Mouse (Mus musculus) naive thymus-derived CD4-positive, alpha-beta T cell, adult 2 months (primary cell): ENCODE results near the gene Hnrnpab.

ENCODE experiments used
- DNase-seq: peaks from one replicate; pipeline ENCODE4 v3.0.0-alpha.2; 2011; ENCODE audit warnings: low read depth

Hnrnpab gene

DNA sequence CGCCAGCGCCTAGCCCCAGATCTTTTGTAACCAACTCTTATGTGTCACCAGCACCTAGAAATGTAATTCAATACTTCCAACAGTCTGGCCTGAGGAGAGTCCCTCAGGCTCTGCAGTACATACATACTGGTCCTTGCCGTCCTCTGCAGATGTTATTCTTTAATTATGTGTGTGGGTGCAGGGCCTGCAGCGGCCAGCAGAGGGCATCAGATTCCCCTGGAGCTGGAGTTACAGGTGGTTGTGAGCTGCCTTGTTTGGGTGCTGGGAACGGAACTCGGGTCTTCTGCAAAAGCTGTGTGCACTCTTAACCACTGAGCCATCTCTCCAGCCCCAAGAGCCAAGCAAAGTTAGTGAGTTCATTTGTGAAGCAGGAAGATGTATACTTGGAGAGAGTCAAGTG, 40.7 kb downstream of the Hnrnpab start:
- peak; percentile 33 for DNase-seq

GRCm38 (mm10) chr11:51565062-51565461, 41.6 kb downstream of the Hnrnpab start:
- no peak for DNase-seq

GRCm38 (mm10) chr11:51563276-51563675, 43.4 kb downstream of the Hnrnpab start:
- no peak for DNase-seq

GRCm38 (mm10) chr11:51555066-51555465, 51.6 kb downstream of the Hnrnpab start:
- no peak for DNase-seq

GRCm38 (mm10) chr11:51554590-51554989, 52.1 kb downstream of the Hnrnpab start:
- DNase-seq: no peak

GRCm38 (mm10) chr11:51552091-51552490, 54.6 kb downstream of the Hnrnpab start:
- DNase-seq: no peak

DNA sequence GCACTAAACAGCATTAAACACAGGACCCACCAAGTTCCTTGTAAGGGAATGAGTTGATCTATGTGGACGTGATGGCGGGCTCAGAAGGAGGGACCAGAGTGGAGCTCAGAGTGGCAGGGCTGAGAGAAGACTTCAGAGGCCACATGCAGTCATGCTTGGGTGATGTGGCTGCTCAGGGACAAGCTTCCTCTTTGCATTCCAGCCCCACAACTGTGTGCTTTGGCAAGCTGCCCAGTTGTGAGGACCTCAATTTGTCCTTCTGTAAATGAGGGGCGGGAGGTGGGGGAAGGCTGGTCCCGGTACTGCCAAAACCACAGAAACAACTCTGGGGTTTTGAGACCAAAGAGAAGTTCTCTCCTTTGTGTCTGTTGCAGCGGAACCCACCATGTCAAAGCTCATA, 55.4 kb downstream of the Hnrnpab start:
- DNase-seq: no peak
